Mouse (Mus musculus) kidney, postnatal 0 days (tissue): ENCODE measurements at regions not wholly inside any gene's neighbourhood (a gene's known extent, or its start where the extent isn't known, plus 50 kb on each side); places are given as distances from the start of the nearest gene placed in this dataset.

Experiments
- ATAC-seq: fragments of 200-750 bp; cut with Nextera tagmentation; replicated peaks from 2 replicates; pipeline ENCODE4 v1.8.0; 2017; ENCODE audit warnings: low read depth, moderate number of reproducible peaks, moderate TSS enrichment, moderate library complexity; ENCODE audit not compliant: low FRiP score
- DNase-seq: peaks from one replicate; pipeline ENCODE4 v3.0.0-alpha.2; 2016; ENCODE audit warnings: low spot score
- H3K27ac ChIP-seq: fragments of 300-500 bp; sonication (generic); 2 replicates; pipeline ENCODE4 v1.5.1; 2014; ENCODE audit warnings: mild to moderate bottlenecking
- H3K27me3 ChIP-seq: fragments of 300-500 bp; sonication (generic); 2 replicates; pipeline ENCODE4 v1.6.1; 2014; ENCODE audit warnings: low read length, mixed read lengths; ENCODE audit not compliant: insufficient read depth
- H3K36me3 ChIP-seq: fragments of 300-500 bp; sonication (generic); 2 replicates; pipeline ENCODE4 v1.6.1; 2014; ENCODE audit warnings: low read length, mixed read lengths; ENCODE audit not compliant: insufficient read depth
- H3K4me1 ChIP-seq: fragments of 300-500 bp; sonication (generic); replicated peaks from 2 replicates; pipeline ENCODE4 v1.6.1; 2014; ENCODE audit warnings: antibody characterized with exemption, low read length, mixed read lengths; ENCODE audit not compliant: insufficient read depth
- H3K4me2 ChIP-seq: fragments of 300-500 bp; sonication (generic); 2 replicates; pipeline ENCODE4 v1.6.1; 2014; ENCODE audit warnings: mild to moderate bottlenecking, low read length, moderate library complexity, mixed read lengths
- H3K4me3 ChIP-seq: fragments of 300-500 bp; sonication (generic); replicated peaks from 2 replicates; pipeline ENCODE4 v1.5.1; 2014; ENCODE audit warnings: low read depth, low read length
- H3K9ac ChIP-seq: fragments of 300-500 bp; sonication (generic); 2 replicates; pipeline ENCODE4 v1.6.1; 2014; ENCODE audit warnings: low read depth, low read length
- H3K9me3 ChIP-seq: fragments of 300-500 bp; sonication (generic); replicated peaks from 2 replicates; pipeline ENCODE4 v1.6.1; 2016; ENCODE audit warnings: low read length, inconsistent platforms, mixed read lengths
- CTCF ChIP-seq: IDR thresholded peaks from 2 replicates; pipeline ENCODE4 v1.5.1; 2016; ENCODE audit warnings: antibody characterized with exemption, low read depth, mild to moderate bottlenecking, moderate library complexity
- WGBS: fragments of 180-500 bp; shearing (Covaris S2); extraction: QIAGEN DNeasy Blood & Tissue Kit; methylation state at CpG from one replicate; pipeline ENCODE4 v1.1.7; 2014; 5-methylcytosine and 5-hydroxymethylcytosine counted together

- DNase-seq = no peak
- H3K9me3 ChIP-seq = no peaks in the 10 kb centered on the region
- H3K27ac ChIP-seq = no peak overlapping the region
- no peak overlapping the region for H3K9ac ChIP-seq
- no peaks in the 10 kb centered on the region for H3K27me3 ChIP-seq
- ATAC-seq = no peak
- no peak overlapping the region for H3K4me2 ChIP-seq
- no peaks in the 10 kb centered on the region for H3K36me3 ChIP-seq
- H3K4me3 ChIP-seq = no peak overlapping the region
- no peaks in the 10 kb centered on the region for H3K4me1 ChIP-seq
- 87% methylated on average over 4 of the region's 4 CpGs for WGBS
- no peak for TF ChIP-seq CTCF
Observed at GRCm38 (mm10) chr1:137178231-137178630, 218.0 kb upstream of the Nr5a2 start.

GRCm38 (mm10) chr1:137176696-137177095 lies 216.4 kb upstream of the Nr5a2 start:
- no peak for TF ChIP-seq CTCF
- no peak for DNase-seq
- no peak overlapping the region for H3K4me3 ChIP-seq
- H3K27ac ChIP-seq = no peak overlapping the region
- WGBS = 80% methylated on average over 15 of the region's 15 CpGs
- H3K4me1 ChIP-seq = no peaks in the 10 kb centered on the region
- no peak overlapping the region for H3K4me2 ChIP-seq
- no peaks in the 10 kb centered on the region for H3K27me3 ChIP-seq
- no peaks in the 10 kb centered on the region for H3K9me3 ChIP-seq
- H3K36me3 ChIP-seq = no peaks in the 10 kb centered on the region
- no peak for ATAC-seq
- H3K9ac ChIP-seq = no peak overlapping the region

- Histone ChIP-seq H3K4me2 (no peak overlapping the region), H3K9ac (no peak overlapping the region), H3K4me3 (no peak overlapping the region), H3K4me1 (no peaks in the 10 kb centered on the region), H3K36me3 (no peaks in the 10 kb centered on the region), H3K27me3 (no peaks in the 10 kb centered on the region), H3K27ac (no peak overlapping the region), H3K9me3 (no peaks in the 10 kb centered on the region)
- TF ChIP-seq CTCF = no peak
- no peak for DNase-seq
- ATAC-seq = no peak
- 55% methylated on average over 5 of the region's 5 CpGs for WGBS
Observed at GRCm38 (mm10) chr1:137174081-137174480, 213.8 kb upstream of the Nr5a2 start.

- no peak for TF ChIP-seq CTCF
- H3K9me3 ChIP-seq = no peaks in the 10 kb centered on the region
- ATAC-seq (no peak), DNase-seq (no peak)
- no peaks in the 10 kb centered on the region for H3K4me1 ChIP-seq
- no peaks in the 10 kb centered on the region for H3K27me3 ChIP-seq
- no peaks in the 10 kb centered on the region for H3K36me3 ChIP-seq
- no peak overlapping the region for H3K4me3 ChIP-seq
- WGBS = 87% methylated on average over 6 of the region's 6 CpGs
- no peak overlapping the region for H3K9ac ChIP-seq
- H3K4me2 ChIP-seq = no peak overlapping the region
- no peak overlapping the region for H3K27ac ChIP-seq
Observed at GRCm38 (mm10) chr1:137172128-137172527, 211.9 kb upstream of the Nr5a2 start.

GRCm38 (mm10) chr1:137171451-137171850 lies 211.2 kb upstream of the Nr5a2 start:
- Histone ChIP-seq H3K27me3 (no peaks in the 10 kb centered on the region), H3K4me3 (no peak overlapping the region), H3K9ac (no peak overlapping the region), H3K27ac (no peak overlapping the region), H3K36me3 (no peaks in the 10 kb centered on the region), H3K4me1 (no peaks in the 10 kb centered on the region), H3K4me2 (no peak overlapping the region), H3K9me3 (no peaks in the 10 kb centered on the region)
- DNase-seq (no peak), ATAC-seq (no peak)
- TF ChIP-seq CTCF = no peak
- 69% methylated on average over 5 of the region's 5 CpGs for WGBS

GRCm38 (mm10) chr1:137147891-137148290 lies 187.6 kb upstream of the Nr5a2 start:
- Histone ChIP-seq H3K27me3 (no peaks in the 10 kb centered on the region), H3K9me3 (no peaks in the 10 kb centered on the region), H3K27ac (no peak overlapping the region), H3K4me2 (no peak overlapping the region), H3K4me1 (no peaks in the 10 kb centered on the region), H3K36me3 (no peaks in the 10 kb centered on the region), H3K9ac (no peak overlapping the region), H3K4me3 (no peak overlapping the region)
- ATAC-seq (no peak), DNase-seq (peak; percentile 64)
- TF ChIP-seq CTCF = peak; percentile 34; the same call in 1 of the 2 replicates
- WGBS = 39% methylated on average over 3 of the region's 3 CpGs

GRCm38 (mm10) chr1:137141879-137142570 lies 181.8 kb upstream of the Nr5a2 start:
- Histone ChIP-seq H3K27me3 (no peaks in the 10 kb centered on the region), H3K9me3 (no peaks in the 10 kb centered on the region), H3K4me3 (no peak overlapping the region), H3K4me1 (peaks cover 6% of the 10 kb centered on the region; the same call in 1 of the 2 replicates), H3K4me2 (peak overlapping the region; percentile 38), H3K9ac (no peak overlapping the region), H3K27ac (no peak overlapping the region), H3K36me3 (no peaks in the 10 kb centered on the region)
- DNase-seq (peak; percentile 67), ATAC-seq (peak; percentile 61)
- 8% methylated on average over 13 of the region's 13 CpGs for WGBS
- TF ChIP-seq CTCF = 0 out of 2 replicates have a peak, but pooled peaks have one; percentile 9
